Mouse (Mus musculus): ENCODE measurements around the gene Ltc4s. TPM values are rescaled to one million over a fixed set of nuclear protein-coding genes. Genes with fewer than 3 reads are reported as not detected.

Ltc4s gene
- total RNA-seq, 2 experiments from 2014 or later = 10.5 to 23.5 TPM

DNA sequence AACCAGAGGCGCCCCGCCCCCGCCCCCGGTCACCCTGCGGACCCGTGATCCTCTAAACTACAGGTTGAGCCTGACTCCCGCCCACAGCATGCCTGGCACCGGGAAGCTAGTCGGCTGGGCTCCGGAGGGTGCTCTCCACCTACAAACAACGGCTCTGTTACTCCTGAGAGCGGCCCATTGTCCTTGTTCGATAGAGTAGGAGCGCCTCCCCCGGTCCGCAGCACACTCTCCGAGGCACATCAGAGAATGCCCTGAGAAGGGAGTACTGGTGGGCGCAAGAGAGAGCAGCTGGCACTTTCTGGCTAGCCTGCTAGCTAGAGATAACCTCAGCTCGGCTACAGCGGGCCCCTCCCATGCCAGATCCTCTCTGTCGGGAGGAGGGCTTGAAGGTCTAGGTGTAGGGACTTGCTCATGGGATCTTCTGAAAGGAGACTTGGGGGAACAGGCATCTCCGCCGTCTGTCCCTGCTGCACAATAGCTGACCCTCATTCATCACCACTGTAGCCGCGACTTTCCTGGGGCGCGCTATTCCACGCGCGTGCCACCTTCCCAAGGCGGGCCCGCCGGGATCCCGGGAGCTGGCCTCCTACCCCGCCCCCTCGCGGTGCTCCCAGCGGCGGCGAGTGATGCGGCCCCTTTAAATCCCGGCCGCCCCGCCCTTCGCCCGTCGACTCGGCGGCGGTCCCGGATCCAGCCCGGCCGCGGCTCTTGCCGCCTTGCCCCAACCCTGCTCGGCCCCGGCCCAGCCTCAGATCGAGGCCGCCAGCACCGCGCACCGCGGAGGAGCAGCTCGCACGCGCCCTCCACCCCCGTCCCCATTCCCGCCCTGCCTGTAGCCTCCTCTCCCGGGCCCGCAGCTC, 13.5 kb downstream of the Ltc4s start:
- peak; percentile 94 to 97 for DNase-seq

- no peak for DNase-seq
Observed at GRCm38 (mm10) chr11:50223783-50224662, 14.4 kb downstream of the Ltc4s start.

DNA sequence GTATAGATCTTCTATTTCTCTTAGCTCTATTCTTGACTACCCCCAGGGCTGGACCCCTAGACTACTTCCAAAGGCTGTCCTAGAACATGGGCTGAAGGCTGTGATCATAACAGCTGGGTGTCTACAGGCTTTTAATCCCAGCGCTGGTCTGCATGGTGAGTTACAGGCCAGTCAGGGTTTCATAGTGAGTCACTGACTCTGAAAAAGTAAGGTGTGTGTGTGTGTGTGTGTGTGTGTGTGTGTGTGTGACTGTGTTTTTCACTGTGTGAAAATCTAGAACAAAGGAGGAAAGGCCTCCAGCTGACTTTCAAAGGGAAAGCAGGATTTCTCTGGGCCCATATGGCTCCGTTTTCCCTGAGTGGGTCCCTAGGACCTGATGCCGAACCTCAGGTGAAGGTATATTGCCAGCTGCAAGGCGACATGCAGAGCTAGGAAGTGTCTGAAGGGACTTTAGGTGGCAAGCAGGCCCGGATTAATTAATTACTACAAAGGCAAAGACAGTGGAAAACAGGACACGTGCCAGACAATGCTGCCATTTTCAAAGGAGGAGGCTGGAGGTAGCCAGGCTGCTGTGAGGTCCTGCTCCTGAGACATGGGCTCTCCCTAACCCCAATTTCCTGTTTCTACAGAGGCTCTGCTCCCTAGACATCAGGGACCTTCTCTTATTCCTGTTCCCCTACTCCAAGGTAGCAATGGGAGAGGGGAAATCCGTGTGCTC, 15.7 kb downstream of the Ltc4s start:
- DNase-seq = no peak

DNA sequence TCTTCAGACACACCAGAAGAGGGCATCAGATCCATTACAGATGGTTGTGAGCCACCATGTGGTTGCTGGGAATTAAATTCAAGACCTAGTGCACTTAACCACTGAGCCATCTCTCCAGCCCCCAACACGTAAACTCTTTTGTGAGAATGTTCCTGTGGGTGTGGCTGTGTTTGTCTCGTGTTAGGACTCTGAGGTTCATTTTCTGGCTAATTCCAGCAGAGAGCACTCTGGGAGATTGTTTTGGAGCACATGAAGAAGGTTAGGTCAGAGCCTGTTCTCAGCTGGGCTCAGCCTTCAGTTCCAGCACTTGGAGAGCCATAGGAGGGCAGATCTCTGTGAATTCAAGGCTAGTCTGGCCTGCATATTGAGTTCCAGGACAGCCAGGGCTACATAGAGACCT, 18.6 kb downstream of the Ltc4s start:
- no peak for DNase-seq

DNA sequence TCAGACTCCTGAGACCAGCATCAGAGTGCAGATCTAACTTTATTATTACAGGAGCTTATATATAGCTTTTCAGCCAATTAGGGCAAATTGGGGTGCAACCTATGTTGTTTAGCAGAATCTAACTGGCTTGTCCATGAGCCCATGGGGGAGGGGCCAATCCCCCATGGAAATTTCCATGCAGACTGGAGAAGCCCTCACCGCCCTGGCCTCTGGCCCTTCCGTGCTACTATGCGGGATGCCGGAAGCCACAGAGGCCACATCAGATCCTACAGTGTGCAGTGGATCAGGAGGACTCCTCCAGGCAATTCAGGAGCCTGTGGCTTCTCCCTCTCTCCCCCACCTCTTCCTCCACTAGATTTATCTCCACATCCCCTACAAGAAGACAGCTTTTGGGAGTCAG, 20.6 kb downstream of the Ltc4s start:
- peak; percentile 69 to 70 for DNase-seq

DNA sequence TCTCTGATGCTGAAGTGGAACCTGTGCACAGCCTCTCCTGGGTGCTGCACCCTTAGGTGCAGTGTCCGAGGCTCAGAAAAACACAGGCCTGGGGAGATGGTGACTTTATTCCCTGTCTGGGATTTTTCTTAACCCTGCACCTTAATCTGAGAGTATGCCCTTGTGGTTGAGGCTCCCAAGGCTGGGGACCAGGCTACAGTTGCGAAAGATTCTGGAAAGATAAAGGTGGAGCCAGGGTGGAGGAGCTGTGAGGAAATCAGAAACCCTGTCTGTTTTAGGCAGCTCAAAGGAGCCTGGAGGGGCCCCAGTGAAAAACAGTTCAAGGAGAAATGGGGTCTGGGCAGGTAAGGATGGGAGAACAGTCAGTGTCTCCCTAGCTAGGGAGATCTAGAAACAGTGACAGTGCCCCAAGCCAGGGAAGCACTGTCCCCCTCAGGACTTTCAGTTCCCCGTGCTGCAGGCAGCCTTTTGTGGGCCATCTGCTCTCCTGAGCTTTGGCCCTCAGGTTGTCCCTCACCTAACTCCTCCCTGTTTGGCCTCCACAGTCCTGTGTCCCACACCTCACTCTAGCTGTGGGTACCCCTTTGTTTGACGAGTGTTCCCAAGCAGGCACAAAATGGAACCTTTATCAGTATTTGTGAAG, 21.6 kb downstream of the Ltc4s start:
- no peak for DNase-seq

GRCm38 (mm10) chr11:50215633-50216032, 22.8 kb downstream of the Ltc4s start:
- DNase-seq = no peak

GRCm38 (mm10) chr11:50214631-50215030, 23.8 kb downstream of the Ltc4s start:
- DNase-seq = no peak

DNA sequence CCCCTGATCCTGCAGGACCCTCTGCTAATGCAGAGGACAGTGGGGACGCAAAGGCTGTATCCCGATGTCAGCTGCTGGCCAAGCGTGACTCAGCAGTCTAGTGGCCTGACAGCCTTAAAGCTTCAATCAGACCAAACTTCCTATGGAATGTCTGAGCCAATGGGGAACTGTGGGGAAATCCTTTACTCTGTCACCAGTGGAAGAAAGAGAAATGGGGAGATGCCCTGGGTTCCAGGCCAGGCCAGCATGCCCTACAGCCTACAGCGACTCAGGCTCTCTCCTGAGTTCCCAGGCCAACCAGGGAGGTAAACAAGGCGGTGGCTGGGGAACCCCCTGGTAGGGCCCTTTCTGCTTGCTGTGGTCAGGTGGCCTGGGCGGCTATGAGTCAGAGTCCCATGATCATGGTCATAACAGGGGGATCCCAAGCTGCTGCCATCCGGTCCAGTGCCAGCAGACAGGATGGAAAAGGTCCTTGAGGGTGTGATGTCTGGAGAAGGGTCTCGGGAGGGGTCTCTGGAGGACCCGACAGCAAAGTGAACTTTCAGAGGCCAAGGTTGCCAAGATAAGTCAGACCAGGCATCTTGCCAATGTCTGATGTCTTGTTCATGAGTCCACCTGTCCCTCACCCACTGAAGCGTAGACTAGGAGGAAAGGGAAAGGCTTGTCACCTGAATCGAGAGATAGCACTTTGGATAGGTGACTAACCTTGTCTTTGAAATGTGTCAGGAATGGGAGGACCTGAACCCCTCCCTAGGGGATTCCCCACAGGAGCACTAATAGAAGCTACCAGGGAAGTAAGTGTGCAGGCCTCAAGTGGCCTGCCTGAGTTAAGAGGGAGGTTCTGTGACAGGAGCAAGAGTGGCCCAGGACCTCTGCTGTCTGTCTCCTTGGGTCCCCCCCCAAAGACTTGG, 25.3 kb downstream of the Ltc4s start:
- DNase-seq = peak; percentile 94 to 95

- DNase-seq = no peak
Observed at GRCm38 (mm10) chr11:50212060-50212739, 26.2 kb downstream of the Ltc4s start.

- DNase-seq = no peak
Observed at GRCm38 (mm10) chr11:50211322-50212059, 26.9 kb downstream of the Ltc4s start.

- peak; percentile 87 to 90 for DNase-seq
Observed at GRCm38 (mm10) chr11:50210505-50211151, 27.8 kb downstream of the Ltc4s start, which contains the start of the genes Sqstm1 and Mgat4b. Gene Sqstm1 (minus strand): TSS chr11:50210827. Gene Mgat4b (plus strand): TSS chr11:50210890.

GRCm38 (mm10) chr11:50210101-50210504, 28.3 kb downstream of the Ltc4s start:
- peak; percentile 89 to 94 for DNase-seq

DNA sequence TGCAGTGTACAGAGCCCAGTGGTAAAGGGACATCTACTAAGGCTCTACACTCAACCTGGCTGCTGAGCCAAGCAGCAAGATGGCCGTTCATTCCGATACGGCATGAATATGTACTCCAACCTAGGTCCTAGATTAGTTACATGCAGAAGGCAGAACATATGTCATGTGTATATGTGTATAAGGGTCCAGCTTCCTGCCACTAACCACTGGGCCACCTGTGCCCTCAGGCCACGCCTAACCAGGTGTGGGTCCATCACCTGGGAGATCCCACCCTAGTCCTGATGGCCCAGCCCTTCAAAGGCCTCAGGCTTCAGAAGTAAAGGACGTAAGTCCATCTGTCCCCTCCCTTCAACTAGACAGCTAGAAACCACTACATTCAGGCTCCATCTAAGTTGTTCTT, 30.4 kb downstream of the Ltc4s start:
- DNase-seq = no peak

DNA sequence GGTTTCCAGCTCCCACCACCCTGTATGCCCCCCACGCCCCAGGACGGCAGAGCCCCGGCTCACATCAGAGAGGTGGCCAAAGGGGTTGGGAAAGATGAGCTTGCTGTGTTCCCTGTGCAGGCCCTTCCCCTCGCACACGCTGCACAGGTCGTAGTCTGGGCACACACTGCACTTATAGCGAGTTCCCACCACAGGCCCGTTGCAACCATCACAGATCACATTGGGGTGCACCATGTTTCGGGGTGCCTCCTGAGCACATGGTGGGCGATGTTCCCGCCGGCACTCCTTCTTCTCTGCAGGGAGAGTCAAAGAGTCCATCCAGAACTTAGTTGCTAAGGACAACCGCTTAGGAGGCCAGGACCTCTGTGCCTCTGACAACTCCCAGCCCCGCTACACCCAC, 31.1 kb downstream of the Ltc4s start:
- DNase-seq = no peak

DNA sequence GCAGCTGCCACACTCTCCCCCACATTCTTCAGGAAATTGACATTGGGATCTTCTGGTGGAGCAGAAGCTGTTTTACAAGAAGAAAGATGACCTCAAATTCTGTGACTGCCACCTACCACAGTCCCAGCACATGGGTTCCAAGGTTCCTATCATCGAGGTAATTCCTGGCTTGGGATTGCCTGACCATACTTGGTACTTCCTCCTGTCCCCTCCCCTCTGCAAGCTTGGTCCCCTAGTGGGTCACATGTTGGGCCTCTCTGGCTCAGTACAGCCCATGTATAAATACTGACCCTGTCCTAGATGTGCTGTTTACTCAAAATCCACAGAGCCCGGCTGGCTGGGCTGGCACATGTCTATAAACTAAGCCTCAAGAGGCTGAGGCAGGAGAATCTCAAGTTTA, 32.4 kb downstream of the Ltc4s start:
- no peak for DNase-seq

DNA sequence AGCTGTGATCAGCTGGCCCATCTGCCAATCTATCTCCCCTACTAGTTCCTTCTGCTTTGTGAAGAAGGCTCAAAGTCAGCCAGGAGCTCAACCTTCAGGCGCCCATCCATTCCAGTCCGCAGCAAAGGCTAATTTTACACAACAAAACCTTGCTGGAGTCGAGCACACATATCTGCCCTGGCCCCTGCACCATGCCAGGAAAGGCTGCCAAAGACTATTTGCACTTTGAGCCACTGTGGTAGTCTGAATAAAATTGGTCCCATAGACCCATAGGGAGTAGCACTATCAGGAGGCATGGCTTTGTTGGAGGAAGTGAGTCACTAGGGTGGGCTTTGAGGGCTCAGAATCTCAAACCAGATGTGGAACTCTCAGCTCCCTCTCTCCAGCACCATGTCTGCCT, 33.0 kb downstream of the Ltc4s start:
- no peak for DNase-seq

- no peak for DNase-seq
Observed at GRCm38 (mm10) chr11:50203302-50203827, 35.1 kb downstream of the Ltc4s start.

DNA sequence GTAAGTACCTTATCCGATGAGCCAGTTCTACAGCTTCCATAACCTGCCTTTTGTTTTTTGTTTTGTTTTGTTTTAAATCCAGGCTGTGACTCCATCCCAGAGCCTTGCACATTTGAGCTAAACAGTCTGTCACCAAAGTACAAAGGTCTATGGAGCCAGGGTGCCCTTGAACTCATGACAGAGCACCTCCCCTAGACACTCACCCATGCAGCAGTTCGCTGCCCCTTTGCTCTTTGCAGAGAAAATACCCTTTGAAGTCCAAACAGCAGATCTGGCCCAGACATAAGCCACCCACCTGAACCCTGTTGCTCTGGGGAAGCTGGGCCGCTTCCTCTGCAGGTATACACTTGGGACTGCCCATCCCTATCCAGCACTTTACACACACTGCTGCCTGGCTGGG, 36.8 kb downstream of the Ltc4s start:
- DNase-seq = no peak

All from adrenal gland, postnatal 36 days (tissue).